Mouse (Mus musculus): ENCODE measurements around the gene Cacnb1. TPM values are rescaled to one million over a fixed set of nuclear protein-coding genes. Genes with fewer than 3 reads are reported as not detected.

Cacnb1 gene
- polyA plus RNA-seq, 1 experiment = 163 TPM

DNA sequence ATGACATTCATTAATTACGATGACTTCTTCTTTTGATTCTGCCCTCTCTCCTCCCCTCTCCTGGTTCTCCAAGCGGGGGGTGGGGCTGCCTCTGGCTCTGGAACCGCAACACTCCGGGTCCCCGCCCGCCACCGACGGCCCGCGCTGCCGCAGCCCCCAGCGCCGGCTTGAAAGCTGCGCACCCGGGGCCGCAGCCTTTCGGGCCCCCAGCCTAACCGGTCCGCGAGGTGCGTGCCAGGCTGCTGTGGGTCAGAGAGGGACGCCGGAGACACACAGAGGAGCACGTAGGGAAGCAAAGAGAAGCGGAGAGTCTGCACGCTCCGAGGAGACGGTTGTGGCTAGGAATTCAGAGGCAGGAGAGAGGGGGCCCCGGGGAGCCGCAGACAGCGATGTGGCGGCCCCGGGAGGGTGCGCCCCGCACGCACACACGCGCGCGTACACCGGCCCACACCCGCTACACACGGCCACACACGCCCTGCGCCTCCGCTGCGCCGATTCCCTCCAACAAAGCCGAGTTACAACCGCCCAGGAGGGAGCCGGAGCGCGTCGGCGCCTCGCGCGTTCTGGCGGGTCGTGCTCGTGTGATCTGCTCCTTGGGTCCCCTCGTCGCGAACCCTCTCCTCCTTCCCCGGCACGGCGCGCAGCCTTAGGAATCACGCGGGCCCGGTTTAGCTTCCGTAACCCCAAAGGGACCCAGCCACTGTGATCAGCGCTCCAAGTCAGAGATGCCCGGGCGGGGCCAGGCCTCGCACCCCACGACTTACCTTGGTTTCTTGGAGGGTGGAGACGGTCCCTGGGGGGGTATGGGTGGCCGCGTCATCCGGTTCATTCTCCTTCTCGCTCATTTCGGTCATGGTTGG is 29.5 kb upstream of the Cacnb1 start:
- peak; percentile 9 for TF ChIP-seq POLR2AphosphoS2 (IDR thresholded peaks at IDR 0.05; ENCODE audit: insufficient read length, low read depth)
- TF ChIP-seq POLR2A (IDR thresholded peaks at IDR 0.05; ENCODE audit: insufficient read length, low read depth) = peak; percentile 44
- no peak for TF ChIP-seq REST (IDR thresholded peaks at IDR 0.05; ENCODE audit: insufficient read depth, insufficient read length)
- peak; percentile 33 for TF ChIP-seq SRF (IDR thresholded peaks at IDR 0.05; ENCODE audit: control insufficient read depth, insufficient read length, low read depth)
- H3ac ChIP-seq (ENCODE audit: control insufficient read depth, insufficient read length) = peak overlapping the region; percentile 52
- peak overlapping the region; percentile 79 for H3K4me3 ChIP-seq
- no peaks in the 10 kb centered on the region for H3K27me3 ChIP-seq (ENCODE audit: control insufficient read depth, insufficient read depth, insufficient read length)
- H3K79me2 ChIP-seq (ENCODE audit: control insufficient read depth, insufficient read depth) = peaks cover 41% of the 10 kb centered on the region
- peak overlapping the region; percentile 81 for H3K4me2 ChIP-seq (ENCODE audit: low read depth)
- no peaks in the 10 kb centered on the region for H3K36me3 ChIP-seq (ENCODE audit: control insufficient read depth, insufficient read depth)

DNA sequence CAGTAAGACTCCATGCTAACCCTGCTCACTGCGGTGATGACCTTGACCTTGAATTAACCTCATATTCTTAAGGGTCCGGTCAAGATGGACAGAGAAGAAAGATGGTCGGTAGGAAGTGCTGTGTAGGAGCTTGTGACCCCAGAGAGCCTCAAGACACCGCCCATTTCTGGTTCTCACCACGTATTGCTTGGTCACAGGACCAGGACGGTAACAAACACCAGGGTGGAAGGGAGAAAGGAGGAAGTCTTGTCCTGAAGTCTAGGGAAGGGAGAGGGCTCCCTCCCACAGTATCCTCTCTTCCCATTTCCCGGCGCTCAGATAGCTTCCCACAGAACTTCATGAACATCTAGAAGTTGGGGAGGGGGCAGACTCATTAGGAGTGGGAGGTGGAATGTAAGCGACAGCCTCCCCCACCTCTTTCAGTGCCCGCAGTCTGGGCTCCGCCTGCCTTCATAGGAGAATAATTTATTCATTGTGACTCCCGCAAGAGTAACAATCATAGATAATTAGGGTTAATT is 28.8 kb upstream of the Cacnb1 start:
- Histone ChIP-seq H3ac (ENCODE audit: control insufficient read depth, insufficient read length) (peak overlapping the region; percentile 52), H3K79me2 (ENCODE audit: control insufficient read depth, insufficient read depth) (peaks cover 43% of the 10 kb centered on the region), H3K27me3 (ENCODE audit: control insufficient read depth, insufficient read depth, insufficient read length) (no peaks in the 10 kb centered on the region), H3K4me2 (ENCODE audit: low read depth) (peak overlapping the region; percentile 81), H3K36me3 (ENCODE audit: control insufficient read depth, insufficient read depth) (no peaks in the 10 kb centered on the region), H3K4me3 (peak overlapping the region; percentile 79)
- TF ChIP-seq REST (IDR thresholded peaks at IDR 0.05; ENCODE audit: insufficient read depth, insufficient read length) (no peak), POLR2AphosphoS2 (IDR thresholded peaks at IDR 0.05; ENCODE audit: insufficient read length, low read depth) (peak; percentile 30), USF1 (IDR thresholded peaks at IDR 0.05; ENCODE audit: low read depth) (no peak), CEBPB (IDR thresholded peaks at IDR 0.05; ENCODE audit: insufficient read depth, poor library complexity, severe bottlenecking) (no peak), POLR2A (IDR thresholded peaks at IDR 0.05; ENCODE audit: insufficient read length, low read depth) (peak; percentile 38), TCF3 (IDR thresholded peaks at IDR 0.05; ENCODE audit: insufficient read length, low read depth) (no peak), E2F4 (IDR thresholded peaks at IDR 0.05; ENCODE audit: insufficient read depth) (no peak)

DNA sequence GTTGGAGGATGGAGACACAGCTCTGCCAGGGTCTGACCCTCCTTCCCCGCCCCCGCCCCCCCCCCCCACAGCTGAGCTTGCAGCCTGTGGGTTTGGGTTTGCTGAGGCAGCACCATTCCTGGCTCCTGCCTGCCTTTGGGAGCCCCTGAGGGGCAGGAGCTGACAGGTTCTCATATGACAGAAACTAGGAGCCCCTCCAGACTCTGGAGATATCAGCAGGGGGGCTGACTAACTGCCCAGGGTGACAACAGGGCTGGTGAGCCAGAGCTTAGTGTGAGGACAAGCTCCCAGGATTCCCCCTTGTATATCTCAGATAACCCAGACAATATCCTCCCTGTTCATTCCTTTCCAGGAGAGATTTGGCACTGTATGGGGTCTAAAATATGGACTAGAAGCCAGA is 28.1 kb upstream of the Cacnb1 start:
- Histone ChIP-seq H3K4me2 (ENCODE audit: low read depth) (peak overlapping the region; percentile 81), H3K36me3 (ENCODE audit: control insufficient read depth, insufficient read depth) (no peaks in the 10 kb centered on the region), H3K27me3 (ENCODE audit: control insufficient read depth, insufficient read depth, insufficient read length) (no peaks in the 10 kb centered on the region), H3ac (ENCODE audit: control insufficient read depth, insufficient read length) (no peak overlapping the region), H3K79me2 (ENCODE audit: control insufficient read depth, insufficient read depth) (peaks cover 43% of the 10 kb centered on the region), H3K4me3 (peak overlapping the region; percentile 79)
- TF ChIP-seq USF1 (IDR thresholded peaks at IDR 0.05; ENCODE audit: low read depth) = no peak
- TF ChIP-seq POLR2AphosphoS2 (IDR thresholded peaks at IDR 0.05; ENCODE audit: insufficient read length, low read depth) = no peak
- no peak for TF ChIP-seq TCF12 (IDR thresholded peaks at IDR 0.05; ENCODE audit: insufficient read depth, poor library complexity, severe bottlenecking)
- TF ChIP-seq MYOG (IDR thresholded peaks at IDR 0.05; ENCODE audit: control insufficient read depth in 1 of 3, insufficient read depth in 1 of 3, insufficient read length in 2 of 3, low read depth in 2 of 3) = no peak
- no peak for TF ChIP-seq REST (IDR thresholded peaks at IDR 0.05; ENCODE audit: insufficient read depth, insufficient read length)
- TF ChIP-seq E2F4 (IDR thresholded peaks at IDR 0.05; ENCODE audit: insufficient read depth) = no peak
- TF ChIP-seq TCF3 (IDR thresholded peaks at IDR 0.05; ENCODE audit: insufficient read length, low read depth) = no peak
- TF ChIP-seq POLR2A (IDR thresholded peaks at IDR 0.05; ENCODE audit: insufficient read length, low read depth) = no peak

GRCm38 (mm10) chr11:98050520-98050815 is 27.6 kb upstream of the Cacnb1 start:
- TF ChIP-seq MYOD1 (IDR thresholded peaks at IDR 0.05; ENCODE audit: control insufficient read depth in 1 of 3, insufficient read length in 2 of 3, low read depth in 2 of 3) = no peak
- Histone ChIP-seq H3K4me2 (ENCODE audit: low read depth) (peak overlapping the region; percentile 81), H3K36me3 (ENCODE audit: control insufficient read depth, insufficient read depth) (no peaks in the 10 kb centered on the region), H3K79me2 (ENCODE audit: control insufficient read depth, insufficient read depth) (peaks cover 47% of the 10 kb centered on the region), H3ac (ENCODE audit: control insufficient read depth, insufficient read length) (no peak overlapping the region), H3K27me3 (ENCODE audit: control insufficient read depth, insufficient read depth, insufficient read length) (no peaks in the 10 kb centered on the region), H3K4me3 (peak overlapping the region; percentile 79)

GRCm38 (mm10) chr11:98049672-98050519 is 27.1 kb upstream of the Cacnb1 start:
- H3K4me3 ChIP-seq = peak overlapping the region; percentile 79
- no peaks in the 10 kb centered on the region for H3K36me3 ChIP-seq (ENCODE audit: control insufficient read depth, insufficient read depth)
- TF ChIP-seq REST (IDR thresholded peaks at IDR 0.05; ENCODE audit: insufficient read depth, insufficient read length) = no peak
- no peak for TF ChIP-seq E2F4 (IDR thresholded peaks at IDR 0.05; ENCODE audit: insufficient read depth)
- no peak for TF ChIP-seq TCF3 (IDR thresholded peaks at IDR 0.05; ENCODE audit: insufficient read length, low read depth)
- TF ChIP-seq POLR2AphosphoS2 (IDR thresholded peaks at IDR 0.05; ENCODE audit: insufficient read length, low read depth) = no peak
- peak in 2 of 3 experiments; percentile 41 to 85 for TF ChIP-seq MYOD1 (IDR thresholded peaks at IDR 0.05; ENCODE audit: control insufficient read depth in 1 of 3, insufficient read length in 2 of 3, low read depth in 2 of 3)
- no peak for TF ChIP-seq MAX (IDR thresholded peaks at IDR 0.05; ENCODE audit: low read depth)
- peak; percentile 52; the same call in 1 of the 2 replicates for TF ChIP-seq CEBPB (IDR thresholded peaks at IDR 0.05; ENCODE audit: insufficient read depth, poor library complexity, severe bottlenecking)
- TF ChIP-seq SRF (IDR thresholded peaks at IDR 0.05; ENCODE audit: control insufficient read depth, insufficient read length, low read depth) = no peak
- TF ChIP-seq POLR2A (IDR thresholded peaks at IDR 0.05; ENCODE audit: insufficient read length, low read depth) = no peak
- no peak for TF ChIP-seq USF1 (IDR thresholded peaks at IDR 0.05; ENCODE audit: low read depth)
- peak; percentile 33 for TF ChIP-seq TCF12 (IDR thresholded peaks at IDR 0.05; ENCODE audit: insufficient read depth, poor library complexity, severe bottlenecking)
- TF ChIP-seq MYOG (IDR thresholded peaks at IDR 0.05; ENCODE audit: control insufficient read depth in 1 of 3, insufficient read depth in 1 of 3, insufficient read length in 2 of 3, low read depth in 2 of 3) = peak in 1 of 3 experiments; percentile 72
- peak overlapping the region; percentile 81 for H3K4me2 ChIP-seq (ENCODE audit: low read depth)
- H3K79me2 ChIP-seq (ENCODE audit: control insufficient read depth, insufficient read depth) = peaks cover 53% of the 10 kb centered on the region
- H3ac ChIP-seq (ENCODE audit: control insufficient read depth, insufficient read length) = no peak overlapping the region
- H3K27me3 ChIP-seq (ENCODE audit: control insufficient read depth, insufficient read depth, insufficient read length) = no peaks in the 10 kb centered on the region
